Mouse (Mus musculus) 3T3-L1 (cell line): Measurements from ENCODE around the gene Entr1.
A peak's percentile ranks its signal among the peaks of the same experiment; 100 is the strongest.

Experiments used
- DNase-seq: peaks from one replicate; pipeline ENCODE4 v3.0.0-alpha.2; 2015; ENCODE audit warnings: low read depth, low spot score

The Entr1 gene

GRCm38 (mm10) chr2:26389154-26389690 lies at the start of gene Entr1, which contains the start of gene Pmpca:
Gene Entr1, minus strand, starts transcription at chr2:26389316.
Gene Pmpca, plus strand, starts transcription at chr2:26389339.
- peak; percentile 68 for DNase-seq

GRCm38 (mm10) chr2:26438373-26438772 lies 49.3 kb upstream of the Entr1 start:
- no peak for DNase-seq

- no peak for DNase-seq
These were observed 48.1 kb upstream of the Entr1 start for GRCm38 (mm10) chr2:26437221-26437620.

GRCm38 (mm10) chr2:26434791-26435572 lies 45.9 kb upstream of the Entr1 start:
- no peak for DNase-seq

GRCm38 (mm10) chr2:26429851-26430250 lies 40.7 kb upstream of the Entr1 start:
- DNase-seq: no peak

- DNase-seq: no peak
These were observed 35.4 kb upstream of the Entr1 start for GRCm38 (mm10) chr2:26424541-26424940.

- DNase-seq: no peak
These were observed 34.0 kb upstream of the Entr1 start for GRCm38 (mm10) chr2:26423086-26423485.

- no peak for DNase-seq
These were observed 32.9 kb upstream of the Entr1 start for GRCm38 (mm10) chr2:26421969-26422368.

GRCm38 (mm10) chr2:26418120-26418519 lies 29.0 kb upstream of the Entr1 start:
- DNase-seq: peak; percentile 61

- no peak for DNase-seq
These were observed 27.9 kb upstream of the Entr1 start for GRCm38 (mm10) chr2:26417066-26417465.

- DNase-seq: peak; percentile 92
These were observed 21.9 kb upstream of the Entr1 start for GRCm38 (mm10) chr2:26410931-26411411.

GRCm38 (mm10) chr2:26410091-26410490 lies 21.0 kb upstream of the Entr1 start:
- peak; percentile 44 for DNase-seq

GRCm38 (mm10) chr2:26409362-26409761 lies 20.2 kb upstream of the Entr1 start:
- DNase-seq: no peak

- peak; percentile 92 for DNase-seq
These were observed 19.6 kb upstream of the Entr1 start, which contains the start of gene Inpp5e for GRCm38 (mm10) chr2:26408515-26409356. Gene Inpp5e, minus strand, starts transcription at chr2:26409203.

GRCm38 (mm10) chr2:26403306-26403705 lies 14.2 kb upstream of the Entr1 start:
- DNase-seq: no peak

- DNase-seq: no peak
These were observed 13.1 kb upstream of the Entr1 start for GRCm38 (mm10) chr2:26402265-26402664.

- no peak for DNase-seq
These were observed 11.9 kb upstream of the Entr1 start for GRCm38 (mm10) chr2:26401023-26401422.

- DNase-seq: no peak
These were observed 11.2 kb upstream of the Entr1 start for GRCm38 (mm10) chr2:26400296-26400695.

GRCm38 (mm10) chr2:26399647-26400046 lies 10.5 kb upstream of the Entr1 start:
- DNase-seq: no peak

GRCm38 (mm10) chr2:26398978-26399377 lies 9.9 kb upstream of the Entr1 start:
- DNase-seq: no peak

GRCm38 (mm10) chr2:26391617-26392016 lies 2.5 kb upstream of the Entr1 start:
- DNase-seq: no peak

- no peak for DNase-seq
These were observed 1.8 kb upstream of the Entr1 start for GRCm38 (mm10) chr2:26390954-26391353.
